Mouse (Mus musculus): ENCODE measurements at regions not wholly inside any gene's neighbourhood (a gene's known extent, or its start where the extent isn't known, plus 50 kb on each side); places are given as distances from the start of the nearest gene placed in this dataset.

DNA sequence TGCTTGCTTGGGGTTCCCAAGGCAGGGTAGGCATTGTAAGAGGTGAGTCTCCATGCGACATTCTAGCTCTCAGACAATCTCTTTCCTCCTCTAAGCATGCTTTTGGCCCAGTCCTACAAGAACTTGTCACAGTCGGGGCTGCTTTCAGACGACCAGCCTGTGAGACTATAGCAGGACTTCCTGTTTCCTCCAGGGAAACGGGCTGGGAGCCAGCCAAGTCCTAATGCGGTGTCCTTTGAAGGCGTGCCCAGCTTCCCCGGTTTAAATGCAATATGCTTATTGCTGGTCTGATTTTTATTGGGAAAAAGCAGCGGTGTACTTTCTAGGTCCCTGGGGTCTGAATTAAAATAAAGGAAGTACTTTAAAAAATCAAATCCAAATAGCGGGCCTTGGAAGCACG lies 299.4 kb upstream of the 4930535I16Rik start:
- TF ChIP-seq CTCF (IDR thresholded peaks at IDR 0.05; ENCODE audit: low read depth, low read length) (no peak), POLR2A (IDR thresholded peaks at IDR 0.05; ENCODE audit: borderline replicate concordance, low read depth, low read length) (no peak)
